In the genomic region with DNA sequence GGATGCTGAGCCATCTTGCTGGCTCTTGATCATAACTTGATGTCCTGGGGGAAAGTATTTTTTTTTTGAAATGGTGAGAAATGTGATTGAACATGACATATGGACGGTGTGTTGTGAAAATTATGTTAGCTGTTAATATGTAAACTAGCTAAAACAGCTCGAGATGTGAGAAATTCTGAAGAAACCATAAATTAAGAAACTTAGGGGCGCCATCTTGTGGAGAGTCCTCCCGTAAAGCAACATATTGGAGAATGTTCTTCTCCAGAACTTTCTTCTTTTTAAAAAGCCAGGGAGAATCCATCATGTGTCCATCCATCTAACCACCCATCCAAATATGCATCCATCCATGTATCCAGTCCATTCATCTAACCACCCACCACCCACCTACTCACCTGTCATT, we compare ENCODE assay signal across 9 mouse cellular contexts.
DNase-seq lines count a peak whose midpoint lies in the region; ATAC-seq and TF ChIP-seq lines count a peak whose summit lies in the region.
"Had no signal": no experiment of that assay in that cellular context is flagged by ENCODE, and none has a peak within 500 bp of the region (broad histone marks: within the 10 kb centered on the region; RNA-seq: fewer than 3 reads in every experiment).

No protein-coding gene starts in this region.

- H3K27me3 ChIP-seq in intestine, postnatal 0 days (replicated peaks; ENCODE audit: control insufficient read depth, insufficient read depth, low read length): no peaks in the 10 kb centered on the region
- no peaks in the 10 kb centered on the region for H3K27me3 ChIP-seq in intestine, embryonic 16.5 days (replicated peaks; ENCODE audit: control insufficient read depth, insufficient read depth, low read length)
- H3K27me3 ChIP-seq in midbrain, embryonic 10.5 days (ENCODE audit: low read depth, poor library complexity, severe bottlenecking): no peaks in the 10 kb centered on the region

- no peaks in the 10 kb centered on the region for H3K36me3 ChIP-seq in intestine, postnatal 0 days (ENCODE audit: control insufficient read depth, insufficient read depth)
- no peaks in the 10 kb centered on the region for H3K36me3 ChIP-seq in intestine, embryonic 16.5 days (ENCODE audit: control insufficient read depth, insufficient read depth, low read length)
- no peaks in the 10 kb centered on the region for H3K36me3 ChIP-seq in midbrain, embryonic 10.5 days
- H3K36me3 ChIP-seq: liver, embryonic 15.5 days had no signal

- H3K4me1 ChIP-seq in intestine, postnatal 0 days (replicated peaks; ENCODE audit: control insufficient read depth, insufficient read depth, low read length): no peaks in the 10 kb centered on the region
- H3K4me1 ChIP-seq in intestine, embryonic 16.5 days (ENCODE audit: control insufficient read depth, insufficient read depth, low read length): no peaks in the 10 kb centered on the region
- peaks cover 5% of the 10 kb centered on the region; the same call in 1 of the 2 replicates for H3K4me1 ChIP-seq in midbrain, embryonic 10.5 days
- H3K4me1 ChIP-seq: liver, embryonic 15.5 days had no signal

- no peak overlapping the region for H3K9ac ChIP-seq in intestine, postnatal 0 days (ENCODE audit: low read depth, low read length)
- no peak overlapping the region for H3K9ac ChIP-seq in intestine, embryonic 16.5 days (ENCODE audit: low read depth, low read length)
- H3K9ac ChIP-seq: liver, embryonic 15.5 days had no signal

- ATAC-seq in intestine, postnatal 0 days: no peak
- no peak for ATAC-seq in intestine, embryonic 16.5 days

- H3K4me3 ChIP-seq in intestine, postnatal 0 days (ENCODE audit: low read depth, low read length): no peak overlapping the region
- H3K4me3 ChIP-seq in intestine, embryonic 16.5 days (ENCODE audit: low read length): no peak overlapping the region
- no peak overlapping the region for H3K4me3 ChIP-seq in midbrain, embryonic 10.5 days
- H3K4me3 ChIP-seq: liver, embryonic 15.5 days had no signal

- peak; percentile 65 for TF ChIP-seq CTCF in intestine, postnatal 0 days (IDR thresholded peaks at IDR 0.05; ENCODE audit: low read depth)

- DNase-seq in adrenal gland, postnatal 14 days: peak; percentile 36
- no peak for DNase-seq in adrenal gland, postnatal 4 days (ENCODE audit: low spot score in 2 of 2)
- DNase-seq in thymus, postnatal 0 days (ENCODE audit: low spot score): peak; percentile 12
- no peak for DNase-seq in thymus, postnatal 25 days
- DNase-seq in right cerebral cortex, postnatal 14 days: peak; percentile 68
- no peak for DNase-seq in midbrain, embryonic 10.5 days (ENCODE audit: low spot score)

- H3K4me2 ChIP-seq in intestine, postnatal 0 days (replicated peaks; ENCODE audit: low read depth): no peak overlapping the region
- H3K4me2 ChIP-seq in intestine, embryonic 16.5 days (ENCODE audit: low read depth, low read length): no peak overlapping the region
- H3K4me2 ChIP-seq: liver, embryonic 15.5 days had no signal

- peaks cover 3% of the 10 kb centered on the region; the same call in 1 of the 2 replicates for H3K9me3 ChIP-seq in intestine, postnatal 0 days (ENCODE audit: control insufficient read depth)
- H3K9me3 ChIP-seq in intestine, embryonic 16.5 days (ENCODE audit: control insufficient read depth, low read length): no peaks in the 10 kb centered on the region
- H3K9me3 ChIP-seq in midbrain, embryonic 10.5 days (replicated peaks): no peaks in the 10 kb centered on the region; the same call in 1 of the 2 replicates
- H3K9me3 ChIP-seq: liver, embryonic 15.5 days had no signal

- 33% methylated on average over 4 of the region's 4 CpGs for WGBS in intestine, postnatal 0 days
- WGBS in intestine, embryonic 16.5 days: 46% methylated on average over 4 of the region's 4 CpGs
- WGBS in midbrain, embryonic 10.5 days: 61% methylated on average over 4 of the region's 4 CpGs

- H3K27ac ChIP-seq in intestine, postnatal 0 days (ENCODE audit: low read depth, low read length): no peak overlapping the region
- H3K27ac ChIP-seq in intestine, embryonic 16.5 days (ENCODE audit: low read length): no peak overlapping the region
- H3K27ac ChIP-seq in midbrain, embryonic 10.5 days (replicated peaks): no peak overlapping the region
- H3K27ac ChIP-seq: liver, embryonic 15.5 days had no signal

Comparison
In these comparisons a context has a peak if more than half of its experiments do, and no peak if none do; other contexts are left out.
1. DNase-seq: peak in adrenal gland, postnatal 14 days (single experiment), thymus, postnatal 0 days (single experiment) and right cerebral cortex, postnatal 14 days (single experiment); none in adrenal gland, postnatal 4 days (0 of 2), thymus, postnatal 25 days (single experiment) and midbrain, embryonic 10.5 days (single experiment).